Mouse (Mus musculus): ENCODE data around the gene Stxbp5. TPM values are rescaled to one million over a fixed set of nuclear protein-coding genes. Genes with fewer than 3 reads are reported as not detected.

The Stxbp5 gene
- total RNA-seq, 1 experiment: 4.4 TPM

- in situ Hi-C loops (cut with MboI; ENCODE audit: low sequenced_read_pairs in 2 of 2, unreplicated experiment in 2 of 2): no loop called here
- H3K9ac ChIP-seq (ENCODE audit: insufficient read depth, low read depth, low read length, poor library complexity, severe bottlenecking): no peak overlapping the region
- H3K27ac ChIP-seq (ENCODE audit: insufficient read depth, low read depth, low read length, poor library complexity, severe bottlenecking): no peak overlapping the region
- H3K9me3 ChIP-seq (ENCODE audit: control insufficient read depth, insufficient read depth, low read depth, low read length): peaks cover 3% of the 10 kb centered on the region; the same call in 1 of the 2 replicates
- no peak for DNase-seq (ENCODE audit: low read depth, low spot score)
- no peaks in the 10 kb centered on the region for H3K4me1 ChIP-seq (ENCODE audit: control insufficient read depth in 2 of 2, insufficient read depth in 2 of 2, low read length in 2 of 2, poor library complexity in 1 of 2)
- H3K36me3 ChIP-seq (ENCODE audit: control insufficient read depth, insufficient read depth, low read length, poor library complexity, severe bottlenecking): no peaks in the 10 kb centered on the region; the same call in 1 of the 2 replicates
- H3K4me3 ChIP-seq (ENCODE audit: insufficient read depth in 1 of 2, low read depth in 1 of 2, low read length in 2 of 2, poor library complexity in 1 of 2, severe bottlenecking in 1 of 2): no peak overlapping the region
- TF ChIP-seq CHD2 (IDR thresholded peaks at IDR 0.05; ENCODE audit: low read depth, low read length): no peak
- TF ChIP-seq MAFK (IDR thresholded peaks at IDR 0.05; ENCODE audit: insufficient read depth, low read depth, low read length): no peak
- TF ChIP-seq ZC3H11A (IDR thresholded peaks at IDR 0.05; ENCODE audit: borderline replicate concordance, low read depth, low read length): no peak
- no peak for TF ChIP-seq HCFC1 (IDR thresholded peaks at IDR 0.05; ENCODE audit: borderline replicate concordance, insufficient read depth, low read length)
- TF ChIP-seq ZNF384 (IDR thresholded peaks at IDR 0.05; ENCODE audit: low read depth, low read length): no peak
These were observed 44.1 kb downstream of the Stxbp5 start for GRCm38 (mm10) chr10:9856792-9857191.

- Histone ChIP-seq H3K9ac (ENCODE audit: insufficient read depth, low read depth, low read length, poor library complexity, severe bottlenecking) (no peak overlapping the region), H3K4me1 (ENCODE audit: control insufficient read depth in 2 of 2, insufficient read depth in 2 of 2, low read length in 2 of 2, poor library complexity in 1 of 2) (no peaks in the 10 kb centered on the region), H3K27ac (ENCODE audit: insufficient read depth, low read depth, low read length, poor library complexity, severe bottlenecking) (no peak overlapping the region), H3K9me3 (ENCODE audit: control insufficient read depth, insufficient read depth, low read depth, low read length) (no peaks in the 10 kb centered on the region; the same call in 1 of the 2 replicates), H3K36me3 (ENCODE audit: control insufficient read depth, insufficient read depth, low read length, poor library complexity, severe bottlenecking) (no peaks in the 10 kb centered on the region), H3K4me3 (ENCODE audit: insufficient read depth in 1 of 2, low read depth in 1 of 2, low read length in 2 of 2, poor library complexity in 1 of 2, severe bottlenecking in 1 of 2) (no peak overlapping the region)
- no peak for DNase-seq (ENCODE audit: low read depth, low spot score)
- in situ Hi-C loops (cut with MboI; ENCODE audit: low sequenced_read_pairs in 2 of 2, unreplicated experiment in 2 of 2): no loop called here
- TF ChIP-seq HCFC1 (IDR thresholded peaks at IDR 0.05; ENCODE audit: borderline replicate concordance, insufficient read depth, low read length) (no peak), MAFK (IDR thresholded peaks at IDR 0.05; ENCODE audit: insufficient read depth, low read depth, low read length) (no peak), ZNF384 (IDR thresholded peaks at IDR 0.05; ENCODE audit: low read depth, low read length) (no peak), CHD2 (IDR thresholded peaks at IDR 0.05; ENCODE audit: low read depth, low read length) (no peak), ZC3H11A (IDR thresholded peaks at IDR 0.05; ENCODE audit: borderline replicate concordance, low read depth, low read length) (no peak)
These were observed 54.5 kb downstream of the Stxbp5 start for GRCm38 (mm10) chr10:9846408-9846807.

- DNase-seq (ENCODE audit: low read depth, low spot score): no peak
- no peak overlapping the region for H3K27ac ChIP-seq (ENCODE audit: insufficient read depth, low read depth, low read length, poor library complexity, severe bottlenecking)
- no peak overlapping the region for H3K9ac ChIP-seq (ENCODE audit: insufficient read depth, low read depth, low read length, poor library complexity, severe bottlenecking)
- no peaks in the 10 kb centered on the region for H3K9me3 ChIP-seq (ENCODE audit: control insufficient read depth, insufficient read depth, low read depth, low read length)
- no peak for TF ChIP-seq ZNF384 (IDR thresholded peaks at IDR 0.05; ENCODE audit: low read depth, low read length)
- TF ChIP-seq HCFC1 (IDR thresholded peaks at IDR 0.05; ENCODE audit: borderline replicate concordance, insufficient read depth, low read length): no peak
- TF ChIP-seq ZC3H11A (IDR thresholded peaks at IDR 0.05; ENCODE audit: borderline replicate concordance, low read depth, low read length): no peak
- TF ChIP-seq CHD2 (IDR thresholded peaks at IDR 0.05; ENCODE audit: low read depth, low read length): no peak
- TF ChIP-seq MAFK (IDR thresholded peaks at IDR 0.05; ENCODE audit: insufficient read depth, low read depth, low read length): no peak
- in situ Hi-C loops (cut with MboI; ENCODE audit: low sequenced_read_pairs in 2 of 2, unreplicated experiment in 2 of 2): no loop called here
- no peaks in the 10 kb centered on the region for H3K36me3 ChIP-seq (ENCODE audit: control insufficient read depth, insufficient read depth, low read length, poor library complexity, severe bottlenecking)
- no peak overlapping the region for H3K4me3 ChIP-seq (ENCODE audit: insufficient read depth in 1 of 2, low read depth in 1 of 2, low read length in 2 of 2, poor library complexity in 1 of 2, severe bottlenecking in 1 of 2)
- no peaks in the 10 kb centered on the region for H3K4me1 ChIP-seq (ENCODE audit: control insufficient read depth in 2 of 2, insufficient read depth in 2 of 2, low read length in 2 of 2, poor library complexity in 1 of 2)
These were observed 61.5 kb downstream of the Stxbp5 start for GRCm38 (mm10) chr10:9839408-9839807.

GRCm38 (mm10) chr10:9834986-9835385, 65.9 kb downstream of the Stxbp5 start:
- in situ Hi-C loops (cut with MboI; ENCODE audit: low sequenced_read_pairs in 2 of 2, unreplicated experiment in 2 of 2): no loop called here
- H3K4me3 ChIP-seq (ENCODE audit: insufficient read depth in 1 of 2, low read depth in 1 of 2, low read length in 2 of 2, poor library complexity in 1 of 2, severe bottlenecking in 1 of 2): no peak overlapping the region
- H3K9ac ChIP-seq (ENCODE audit: insufficient read depth, low read depth, low read length, poor library complexity, severe bottlenecking): no peak overlapping the region
- DNase-seq (ENCODE audit: low read depth, low spot score): no peak
- H3K9me3 ChIP-seq (ENCODE audit: control insufficient read depth, insufficient read depth, low read depth, low read length): no peaks in the 10 kb centered on the region
- no peak overlapping the region for H3K27ac ChIP-seq (ENCODE audit: insufficient read depth, low read depth, low read length, poor library complexity, severe bottlenecking)
- H3K4me1 ChIP-seq (ENCODE audit: control insufficient read depth in 2 of 2, insufficient read depth in 2 of 2, low read length in 2 of 2, poor library complexity in 1 of 2): peaks cover 0 to 2% of the 10 kb centered on the region in 2 experiments; a peak in 2 of 4 replicates
- no peaks in the 10 kb centered on the region for H3K36me3 ChIP-seq (ENCODE audit: control insufficient read depth, insufficient read depth, low read length, poor library complexity, severe bottlenecking)
- TF ChIP-seq MAFK (IDR thresholded peaks at IDR 0.05; ENCODE audit: insufficient read depth, low read depth, low read length) (no peak), ZC3H11A (IDR thresholded peaks at IDR 0.05; ENCODE audit: borderline replicate concordance, low read depth, low read length) (no peak), ZNF384 (IDR thresholded peaks at IDR 0.05; ENCODE audit: low read depth, low read length) (no peak), HCFC1 (IDR thresholded peaks at IDR 0.05; ENCODE audit: borderline replicate concordance, insufficient read depth, low read length) (no peak), CHD2 (IDR thresholded peaks at IDR 0.05; ENCODE audit: low read depth, low read length) (no peak)

- Histone ChIP-seq H3K4me3 (ENCODE audit: insufficient read depth in 1 of 2, low read depth in 1 of 2, low read length in 2 of 2, poor library complexity in 1 of 2, severe bottlenecking in 1 of 2) (no peak overlapping the region), H3K4me1 (ENCODE audit: control insufficient read depth in 2 of 2, insufficient read depth in 2 of 2, low read length in 2 of 2, poor library complexity in 1 of 2) (peaks cover 0 to 2% of the 10 kb centered on the region in 2 experiments; a peak in 2 of 4 replicates), H3K36me3 (ENCODE audit: control insufficient read depth, insufficient read depth, low read length, poor library complexity, severe bottlenecking) (no peaks in the 10 kb centered on the region), H3K9ac (ENCODE audit: insufficient read depth, low read depth, low read length, poor library complexity, severe bottlenecking) (no peak overlapping the region), H3K9me3 (ENCODE audit: control insufficient read depth, insufficient read depth, low read depth, low read length) (no peaks in the 10 kb centered on the region), H3K27ac (ENCODE audit: insufficient read depth, low read depth, low read length, poor library complexity, severe bottlenecking) (no peak overlapping the region)
- TF ChIP-seq ZC3H11A (IDR thresholded peaks at IDR 0.05; ENCODE audit: borderline replicate concordance, low read depth, low read length) (no peak), MAFK (IDR thresholded peaks at IDR 0.05; ENCODE audit: insufficient read depth, low read depth, low read length) (no peak), ZNF384 (IDR thresholded peaks at IDR 0.05; ENCODE audit: low read depth, low read length) (no peak), CHD2 (IDR thresholded peaks at IDR 0.05; ENCODE audit: low read depth, low read length) (no peak)
- DNase-seq (ENCODE audit: low read depth, low spot score): no peak
- in situ Hi-C loops (cut with MboI; ENCODE audit: low sequenced_read_pairs in 2 of 2, unreplicated experiment in 2 of 2): no loop called here
These were observed 67.9 kb downstream of the Stxbp5 start for GRCm38 (mm10) chr10:9832937-9833336.

Measured in ES-E14 (cell line).